Mouse (Mus musculus): Measurements from ENCODE around the gene Cox8b.

- TF ChIP-seq CTCF (conservative IDR thresholded peaks at IDR 0.05; ENCODE audit: insufficient read depth, insufficient read length, low read depth, low read length): no peak
- no peak for TF ChIP-seq POLR2A (IDR thresholded peaks at IDR 0.05; ENCODE audit: low read depth, low read length)
These were observed 12.7 kb upstream of the Cox8b start for GRCm38 (mm10) chr7:140912846-140913482.

Measured in kidney, adult 2 months (tissue).